Mouse (Mus musculus) kidney, adult 2 months (tissue): ENCODE measurements around the gene Hivep2.

ENCODE experiments used
- CTCF ChIP-seq: fragments of 200-500 bp; conservative IDR thresholded peaks from 2 replicates; pipeline ENCODE4 v1.5.1; 2011; ENCODE audit warnings: low read depth, mild to moderate bottlenecking, control low read depth, low read length, moderate library complexity, mixed read lengths; ENCODE audit not compliant: insufficient read depth, insufficient read length
- POLR2A ChIP-seq: fragments of 200-500 bp; IDR thresholded peaks from one replicate; pipeline ENCODE4 v1.6.1; 2011; ENCODE audit warnings: low read depth, low read length, control low read depth

DNA sequence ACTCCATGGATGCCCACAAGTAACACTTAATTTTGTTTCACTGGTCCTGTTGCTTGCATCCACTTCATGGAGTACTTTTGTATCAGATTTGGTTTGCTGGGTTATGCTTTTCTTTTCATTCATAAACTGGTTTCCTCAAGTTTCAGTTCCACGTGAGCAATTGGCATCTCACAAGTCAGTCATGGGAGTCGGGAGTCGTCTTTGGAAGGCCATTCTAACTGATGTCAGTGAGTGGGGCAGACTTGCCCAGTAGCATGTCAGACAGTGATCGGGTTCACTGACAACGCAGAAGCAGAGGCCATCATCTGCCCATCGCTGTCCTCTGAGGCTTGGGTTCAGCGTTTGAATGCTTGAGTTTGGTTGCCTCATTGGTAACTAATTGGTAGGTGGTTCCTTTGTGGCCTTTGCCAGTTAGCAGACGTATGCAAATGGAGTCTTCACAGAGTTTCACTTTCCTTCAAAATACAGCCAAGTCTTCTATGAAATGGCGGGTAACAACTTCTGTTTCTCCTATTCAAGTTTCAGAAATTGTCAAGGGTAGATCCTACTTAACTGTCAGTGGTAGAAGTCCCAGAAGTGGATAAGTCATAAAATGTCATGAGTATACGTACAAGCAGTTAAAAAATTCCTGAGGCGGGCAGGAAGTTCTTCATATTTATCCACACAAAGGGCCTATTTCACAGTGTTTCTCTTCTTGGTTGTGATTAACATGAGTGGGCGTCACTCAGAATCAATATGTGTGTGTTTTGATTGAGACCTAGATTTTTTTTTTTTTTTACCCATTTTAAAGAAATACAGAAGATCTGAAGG, 76.9 kb downstream of the Hivep2 start:
- TF ChIP-seq CTCF: no peak
- no peak for TF ChIP-seq POLR2A
